Mouse (Mus musculus) intestine, embryonic 14.5 days (tissue): Measurements from ENCODE around the gene Slc29a3. TPM values are rescaled to one million over a fixed set of nuclear protein-coding genes. Genes with fewer than 3 reads are reported as not detected.
A peak's percentile ranks its signal among the peaks of the same experiment; 100 is the strongest.

ENCODE experiments used
- ATAC-seq: fragments of 200-750 bp; cut with Nextera tagmentation; replicated peaks from 2 replicates; pipeline ENCODE4 v1.8.0; 2017; ENCODE audit warnings: low read depth, moderate number of reproducible peaks, moderate TSS enrichment, moderate library complexity; ENCODE audit not compliant: low FRiP score, low TSS enrichment
- DNase-seq: peaks from one replicate; pipeline ENCODE4 v3.0.0-alpha.2; 2018; ENCODE audit warnings: low spot score
- H3K27ac ChIP-seq: fragments of 300-500 bp; sonication (generic); 2 replicates; pipeline ENCODE4 v1.5.1; 2014; ENCODE audit warnings: low read depth, mild to moderate bottlenecking, control low read depth
- H3K27me3 ChIP-seq: fragments of 300-500 bp; sonication (generic); replicated peaks from 2 replicates; pipeline ENCODE4 v1.6.1; 2014; ENCODE audit warnings: low read length, control low read depth; ENCODE audit not compliant: control insufficient read depth, insufficient read depth
- H3K36me3 ChIP-seq: fragments of 300-500 bp; sonication (generic); 2 replicates; pipeline ENCODE4 v1.6.1; 2014; ENCODE audit warnings: low read length, control low read depth; ENCODE audit not compliant: control insufficient read depth, insufficient read depth
- H3K4me1 ChIP-seq: fragments of 300-500 bp; sonication (generic); replicated peaks from 2 replicates; pipeline ENCODE4 v1.6.1; 2014; ENCODE audit warnings: low read length, control low read depth, mixed read lengths; ENCODE audit not compliant: control insufficient read depth, insufficient read depth
- H3K4me2 ChIP-seq: fragments of 300-500 bp; sonication (generic); 2 replicates; pipeline ENCODE4 v1.6.1; 2014; ENCODE audit warnings: low read length
- H3K4me3 ChIP-seq: fragments of 300-500 bp; sonication (generic); 2 replicates; pipeline ENCODE4 v1.5.1; 2014; ENCODE audit warnings: low read depth, low read length, control low read depth, mixed read lengths
- H3K9ac ChIP-seq: fragments of 300-500 bp; sonication (generic); 2 replicates; pipeline ENCODE4 v1.6.1; 2014; ENCODE audit warnings: mild to moderate bottlenecking, low read length
- H3K9me3 ChIP-seq: fragments of 300-500 bp; sonication (generic); 2 replicates; pipeline ENCODE4 v1.6.1; 2016; ENCODE audit warnings: low read length, control low read depth; ENCODE audit not compliant: control insufficient read depth
- WGBS: fragments of 180-500 bp; shearing (Covaris S2); extraction: QIAGEN DNeasy Blood & Tissue Kit; methylation state at CpG from one replicate; pipeline ENCODE4 v1.1.7; 2014; 5-methylcytosine and 5-hydroxymethylcytosine counted together
- polyA plus RNA-seq: library from polyadenylated mRNA; unstranded; fragments of >200 nt; fragmentation: Nextera tagmentation; extraction: Ambion mirVana; gene quantifications from 2 replicates; pipeline ENCODE4 v1.2.1, GENCODE M21; 2014

Gene Slc29a3
- 7.8 and 7.9 TPM in 2 replicates for polyA plus RNA-seq

DNA sequence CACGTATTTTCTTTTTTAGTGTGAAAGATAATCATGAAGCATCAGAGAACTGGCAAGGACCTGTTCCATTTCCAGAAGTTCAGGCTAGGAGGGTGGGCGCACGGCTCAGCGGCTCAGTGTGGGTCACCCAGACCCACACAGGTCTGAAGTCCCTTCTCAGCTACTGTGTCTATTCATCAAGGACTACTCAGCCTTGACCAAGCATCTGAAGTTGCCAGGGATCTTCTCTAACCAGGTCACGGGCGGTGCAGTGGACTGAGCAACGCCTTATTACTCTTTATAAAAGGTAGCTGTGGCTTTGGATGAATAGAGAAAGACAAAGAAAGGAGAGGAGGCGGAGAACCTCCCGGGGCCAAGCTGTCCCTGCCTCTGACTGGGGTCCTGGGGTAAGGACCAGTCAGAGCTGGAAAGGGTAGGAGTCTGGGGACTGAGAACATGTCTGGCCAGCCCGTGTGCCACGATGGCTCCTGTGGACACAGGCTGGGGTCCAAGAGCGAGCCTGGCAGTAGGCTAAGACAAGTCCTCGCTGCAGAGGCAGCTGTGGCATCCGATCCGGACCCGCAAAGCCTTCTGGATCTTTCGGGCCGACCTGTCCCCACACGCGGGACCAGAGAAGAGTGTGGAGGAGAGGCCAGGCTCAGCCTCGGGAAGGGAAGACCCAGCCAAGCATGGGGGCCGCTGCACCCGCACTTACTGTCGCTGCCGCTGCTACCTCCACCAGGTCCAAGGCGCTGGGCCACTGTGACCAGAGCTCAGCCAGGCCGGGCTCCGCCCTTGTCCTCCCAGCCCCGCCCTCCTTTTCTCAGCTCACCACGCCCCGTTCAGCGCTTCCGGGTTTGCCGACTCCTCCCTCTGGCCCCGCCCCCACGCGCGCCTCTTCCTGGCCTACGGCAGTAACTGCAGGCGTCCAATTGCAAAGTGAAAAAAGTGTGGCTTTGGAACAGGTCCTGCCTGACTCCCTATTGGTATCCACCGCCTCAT is at the start of gene Slc29a3:
TSS of gene Slc29a3 (minus strand) at position 755 of the 981 bp plus-strand sequence.
- peak within 1 kb of the TSS; percentile 83 for H3K9ac ChIP-seq
- H3K27ac ChIP-seq: peak within 1 kb of the TSS; percentile 24; the same call in 1 of the 2 replicates
- 0 out of 2 replicates have a peak, but pooled peaks cover 15% of the 10 kb centered on the region for H3K36me3 ChIP-seq
- peak; percentile 99 for DNase-seq
- 0 out of 2 replicates have a peak, but pooled peaks cover 2% of the 10 kb centered on the region for H3K9me3 ChIP-seq
- H3K4me2 ChIP-seq: peak within 1 kb of the TSS; percentile 85
- WGBS: 10% methylated on average over 39 of the region's 41 CpGs
- ATAC-seq: peak; percentile 93
- H3K27me3 ChIP-seq: no peaks in the 10 kb centered on the region
- H3K4me3 ChIP-seq: peak within 1 kb of the TSS; percentile 60
- H3K4me1 ChIP-seq: peaks cover 8% of the 10 kb centered on the region; the same call in 1 of the 2 replicates

DNA sequence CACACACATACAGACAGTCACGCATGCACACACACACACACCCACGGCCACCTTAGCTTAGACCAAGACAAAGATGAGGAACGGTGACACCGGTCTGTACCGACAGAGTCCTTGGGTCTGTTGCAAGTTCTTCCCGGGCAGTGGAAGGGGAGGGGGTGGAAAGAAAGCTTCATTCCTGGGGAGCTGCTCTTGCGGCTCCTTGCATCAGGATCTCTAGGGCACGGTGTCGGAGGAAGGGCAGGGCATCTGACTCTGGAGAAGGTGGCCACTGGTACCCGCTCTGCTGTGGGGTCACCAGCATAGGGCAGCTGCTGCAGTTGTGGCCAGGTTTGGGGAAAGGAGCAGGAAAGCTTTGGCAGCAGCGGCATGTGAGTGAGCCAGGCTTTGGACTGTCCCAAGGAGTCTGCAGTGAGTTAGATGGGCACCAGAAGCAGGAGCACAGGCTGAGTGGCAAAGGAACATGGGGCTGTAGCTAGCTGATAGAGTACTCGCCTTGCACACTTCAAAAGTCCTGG is 49.4 kb upstream of the Slc29a3 start:
- Histone ChIP-seq H3K4me3 (no peak overlapping the region), H3K9ac (no peak overlapping the region), H3K9me3 (no peaks in the 10 kb centered on the region), H3K4me1 (peaks cover 48% of the 10 kb centered on the region), H3K4me2 (no peak overlapping the region), H3K27ac (no peak overlapping the region), H3K27me3 (no peaks in the 10 kb centered on the region), H3K36me3 (no peaks in the 10 kb centered on the region)
- WGBS: 67% methylated on average over 12 of the region's 12 CpGs
- DNase-seq (no peak), ATAC-seq (no peak)

GRCm38 (mm10) chr10:60801168-60801897 is 48.7 kb upstream of the Slc29a3 start:
- H3K9ac ChIP-seq: no peak overlapping the region
- ATAC-seq (no peak), DNase-seq (no peak)
- no peaks in the 10 kb centered on the region for H3K9me3 ChIP-seq
- H3K4me1 ChIP-seq: peaks cover 43% of the 10 kb centered on the region
- no peaks in the 10 kb centered on the region for H3K36me3 ChIP-seq
- H3K4me3 ChIP-seq: no peak overlapping the region
- WGBS: 47% methylated on average over 11 of the region's 11 CpGs
- H3K27ac ChIP-seq: no peak overlapping the region
- no peaks in the 10 kb centered on the region for H3K27me3 ChIP-seq
- H3K4me2 ChIP-seq: no peak overlapping the region

DNA sequence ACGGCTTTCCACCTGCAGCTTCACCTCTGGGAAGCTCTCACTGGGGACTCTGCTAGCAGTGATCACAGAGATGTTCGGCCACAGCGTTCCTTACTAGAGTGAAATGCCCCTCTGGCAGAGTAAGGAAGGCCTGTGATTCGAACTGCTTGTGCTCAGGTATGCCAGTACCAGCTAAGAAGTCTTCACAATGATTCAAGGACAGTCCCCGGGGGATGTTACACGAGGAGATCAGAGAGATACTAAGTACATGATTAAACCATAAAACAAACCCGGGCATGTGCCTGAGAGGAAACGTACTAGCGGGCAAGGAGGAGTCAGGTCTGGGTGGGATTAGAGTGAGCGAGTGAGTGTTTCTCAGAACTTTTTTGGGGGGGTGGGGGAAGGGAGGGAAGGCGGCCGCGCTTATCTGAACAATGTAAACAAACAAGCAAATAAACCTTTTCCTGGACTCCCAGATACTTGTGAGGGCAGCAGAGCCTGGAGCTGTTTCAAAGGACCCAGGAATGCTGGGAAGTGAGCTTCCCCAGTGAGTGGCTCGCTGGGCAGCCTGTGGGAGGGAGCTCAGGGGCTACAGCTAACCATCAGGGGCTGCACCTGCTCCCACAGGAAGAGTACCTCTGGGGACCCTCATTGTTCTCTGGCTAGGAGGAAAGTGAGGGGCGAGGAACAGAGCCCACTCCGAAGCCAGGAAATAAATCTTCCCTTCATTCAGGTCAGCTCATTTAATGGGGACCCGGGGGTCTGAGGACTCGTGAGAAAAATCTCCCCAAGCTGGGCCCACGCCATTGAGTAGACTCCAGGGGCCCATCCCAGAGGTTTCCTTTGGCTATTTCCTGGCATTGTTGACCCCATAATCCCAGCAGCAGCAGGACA is 47.9 kb upstream of the Slc29a3 start:
- no peaks in the 10 kb centered on the region for H3K9me3 ChIP-seq
- DNase-seq: no peak
- peaks cover 39% of the 10 kb centered on the region for H3K4me1 ChIP-seq
- WGBS: 18% methylated on average over 19 of the region's 19 CpGs
- H3K27me3 ChIP-seq: no peaks in the 10 kb centered on the region
- H3K36me3 ChIP-seq: no peaks in the 10 kb centered on the region
- no peak overlapping the region for H3K27ac ChIP-seq
- no peak for ATAC-seq
- H3K9ac ChIP-seq: no peak overlapping the region
- no peak overlapping the region for H3K4me2 ChIP-seq
- H3K4me3 ChIP-seq: no peak overlapping the region

DNA sequence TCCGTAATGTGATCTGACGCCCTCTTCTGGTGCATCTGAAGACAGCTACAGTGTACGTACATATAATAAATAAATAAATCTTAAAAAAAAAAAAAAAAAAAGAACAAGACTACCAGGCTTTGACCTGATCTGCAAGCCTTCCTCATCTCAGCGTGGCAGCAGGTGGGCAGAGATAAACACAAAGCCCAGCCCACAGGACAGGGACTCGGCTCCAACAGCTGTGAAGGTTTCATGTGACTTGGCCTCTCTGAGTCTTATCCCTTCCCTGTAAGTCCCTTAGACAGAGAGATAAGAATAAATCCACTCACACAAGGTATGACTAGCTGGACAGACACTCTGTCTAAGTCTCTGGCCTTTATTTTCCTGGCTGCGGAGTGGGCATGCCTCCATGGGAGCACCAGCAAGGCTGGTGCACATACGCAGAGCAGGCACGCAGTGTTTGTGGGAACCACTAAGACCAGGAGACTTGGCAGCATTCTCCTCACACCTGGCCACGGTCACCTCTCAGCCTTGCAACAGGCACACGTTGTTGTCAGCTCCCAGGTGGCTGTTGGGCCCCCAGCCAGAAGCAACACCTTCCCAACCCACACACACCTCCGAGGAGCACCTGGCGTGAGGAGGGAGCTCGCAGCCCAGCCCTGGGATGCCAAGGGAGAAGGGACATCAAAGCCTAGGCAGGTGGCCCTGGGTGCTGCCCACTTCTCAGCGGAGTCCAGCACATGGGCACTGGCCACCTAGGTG is 45.3 kb upstream of the Slc29a3 start:
- Histone ChIP-seq H3K4me2 (no peak overlapping the region), H3K9ac (no peak overlapping the region), H3K4me3 (no peak overlapping the region), H3K36me3 (no peaks in the 10 kb centered on the region), H3K27me3 (no peaks in the 10 kb centered on the region), H3K4me1 (peaks cover 34% of the 10 kb centered on the region), H3K9me3 (no peaks in the 10 kb centered on the region), H3K27ac (no peak overlapping the region)
- 73% methylated on average over 14 of the region's 14 CpGs for WGBS
- DNase-seq: no peak
- no peak for ATAC-seq

- ATAC-seq (no peak), DNase-seq (no peak)
- WGBS: 68% methylated on average over 7 of the region's 7 CpGs
- H3K4me2 ChIP-seq: no peak overlapping the region
- no peak overlapping the region for H3K9ac ChIP-seq
- H3K9me3 ChIP-seq: no peaks in the 10 kb centered on the region
- no peak overlapping the region for H3K27ac ChIP-seq
- H3K4me3 ChIP-seq: no peak overlapping the region
- peaks cover 39% of the 10 kb centered on the region for H3K4me1 ChIP-seq
- no peaks in the 10 kb centered on the region for H3K36me3 ChIP-seq
- no peaks in the 10 kb centered on the region for H3K27me3 ChIP-seq
Observed at GRCm38 (mm10) chr10:60796474-60796873, 43.9 kb upstream of the Slc29a3 start.

GRCm38 (mm10) chr10:60796028-60796427 is 43.4 kb upstream of the Slc29a3 start:
- Histone ChIP-seq H3K4me2 (no peak overlapping the region), H3K4me3 (no peak overlapping the region), H3K27me3 (no peaks in the 10 kb centered on the region), H3K9me3 (no peaks in the 10 kb centered on the region), H3K27ac (no peak overlapping the region), H3K4me1 (peaks cover 34% of the 10 kb centered on the region), H3K9ac (no peak overlapping the region), H3K36me3 (no peaks in the 10 kb centered on the region)
- ATAC-seq (no peak), DNase-seq (no peak)
- WGBS: 64% methylated on average over 5 of the region's 5 CpGs
